Mouse (Mus musculus) thymus, adult 2 months (tissue): ENCODE data around the gene Ccdc173. TPM values are rescaled to one million over a fixed set of nuclear protein-coding genes. Genes with fewer than 3 reads are reported as not detected.

Experiments used
- DNase-seq: peaks from one replicate; pipeline ENCODE4 v3.0.0; 2021
- H3K27ac ChIP-seq: fragments of 200-500 bp; 2 replicates; pipeline ENCODE4 v1.5.1; 2012; ENCODE audit warnings: low read length, control low read depth; ENCODE audit not compliant: control insufficient read depth, insufficient read depth
- H3K27me3 ChIP-seq: fragments of 200-500 bp; 2 replicates; pipeline ENCODE4 v1.6.1; 2012; ENCODE audit warnings: mild to moderate bottlenecking, low read length, moderate library complexity, mixed read lengths; ENCODE audit not compliant: control insufficient read depth, insufficient read depth
- H3K36me3 ChIP-seq: fragments of 200-500 bp; 2 replicates; pipeline ENCODE4 v1.6.1; 2012; ENCODE audit warnings: mild to moderate bottlenecking, low read length, moderate library complexity; ENCODE audit not compliant: control insufficient read depth, insufficient read depth
- H3K4me1 ChIP-seq: fragments of 200-500 bp; replicated peaks from 2 replicates; pipeline ENCODE4 v1.6.1; 2012; ENCODE audit warnings: low read length; ENCODE audit not compliant: control insufficient read depth, insufficient read depth
- H3K4me3 ChIP-seq: fragments of 200-500 bp; 2 replicates; pipeline ENCODE4 v1.5.1; 2012; ENCODE audit warnings: mild to moderate bottlenecking, low read length, control low read depth, moderate library complexity; ENCODE audit not compliant: control insufficient read depth, insufficient read depth
- CTCF ChIP-seq: fragments of 200-500 bp; IDR thresholded peaks from 2 replicates; pipeline ENCODE4 v1.5.1; 2012; ENCODE audit warnings: mild to moderate bottlenecking, control low read depth, low read length, moderate library complexity, borderline replicate concordance; ENCODE audit not compliant: control insufficient read depth, poor library complexity, insufficient read depth; ENCODE audit errors: extremely low read depth
- POLR2A ChIP-seq: fragments of 200-500 bp; IDR thresholded peaks from 2 replicates; pipeline ENCODE4 v1.6.1; 2012; ENCODE audit warnings: mild to moderate bottlenecking, low read length, control low read depth, moderate library complexity; ENCODE audit not compliant: control insufficient read depth, poor library complexity, insufficient read depth; ENCODE audit errors: extremely low read depth
- WGBS: fragments of 180-500 bp; shearing (Covaris S2); methylation state at CpG from one replicate; pipeline ENCODE4 v1.1.7; 2018; 5-methylcytosine and 5-hydroxymethylcytosine counted together
- polyA plus RNA-seq: library from polyadenylated mRNA; depleted of rRNA; stranded (reverse); fragments of >200 nt; gene quantifications from 2 replicates; pipeline ENCODE4 v1.2.3, GENCODE M21; 2012

Ccdc173 gene
- polyA plus RNA-seq, 1 experiment, result 0.43 TPM

DNA sequence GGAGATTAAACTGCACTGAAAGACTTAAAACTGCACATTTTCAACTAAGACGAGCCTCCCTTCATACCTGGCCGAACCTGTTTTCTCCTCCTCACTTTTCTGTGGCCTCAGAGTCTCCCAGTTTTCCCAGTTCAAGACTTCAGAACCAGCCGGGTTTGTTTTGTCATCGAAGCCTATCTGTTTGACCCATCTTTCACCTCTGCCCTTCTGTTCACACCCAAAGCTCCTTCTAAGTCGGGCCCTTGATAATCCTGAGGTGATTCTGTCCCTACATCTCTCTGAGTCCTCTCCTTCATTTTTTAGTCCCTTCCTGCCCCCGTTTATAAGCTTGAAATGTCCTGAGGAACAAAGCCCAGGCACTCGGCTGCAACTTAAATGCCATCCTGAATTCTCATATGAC lies 38.7 kb upstream of the Ccdc173 start:
- no peak for DNase-seq
- H3K27me3 ChIP-seq, result no peaks in the 10 kb centered on the region
- peaks cover 3% of the 10 kb centered on the region; the same call in 1 of the 2 replicates for H3K4me1 ChIP-seq
- no peak overlapping the region for H3K4me3 ChIP-seq
- 90% methylated on average over 7 of the region's 7 CpGs for WGBS
- TF ChIP-seq CTCF, result no peak
- no peak for TF ChIP-seq POLR2A
- H3K36me3 ChIP-seq, result no peaks in the 10 kb centered on the region
- no peak overlapping the region for H3K27ac ChIP-seq

DNA sequence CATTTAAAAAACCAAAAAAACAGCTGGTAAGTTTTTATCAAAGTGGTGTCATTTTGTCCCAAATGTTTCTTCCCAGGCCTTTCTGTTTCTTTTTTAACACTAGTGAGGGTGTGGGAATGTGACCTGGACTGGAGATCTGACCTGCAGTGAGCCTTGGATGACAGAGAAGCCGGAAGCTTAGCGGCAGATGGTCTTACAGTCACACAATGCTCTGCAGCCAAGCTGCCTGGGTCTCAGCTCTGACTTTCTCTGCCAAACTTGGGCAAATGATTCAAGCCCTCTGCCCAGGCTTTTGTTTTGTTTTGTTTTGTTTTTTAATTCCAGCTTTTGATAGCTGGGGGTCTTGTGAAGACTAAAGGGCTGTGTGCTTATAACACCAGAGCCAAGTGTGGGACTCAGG lies 37.0 kb upstream of the Ccdc173 start:
- Histone ChIP-seq H3K27ac (no peak overlapping the region), H3K27me3 (no peaks in the 10 kb centered on the region), H3K4me3 (no peak overlapping the region), H3K36me3 (no peaks in the 10 kb centered on the region), H3K4me1 (peaks cover 9% of the 10 kb centered on the region; the same call in 1 of the 2 replicates)
- no peak for TF ChIP-seq POLR2A
- TF ChIP-seq CTCF, result no peak
- DNase-seq, result no peak
- WGBS, result 92% methylated on average over 2 of the region's 2 CpGs

DNA sequence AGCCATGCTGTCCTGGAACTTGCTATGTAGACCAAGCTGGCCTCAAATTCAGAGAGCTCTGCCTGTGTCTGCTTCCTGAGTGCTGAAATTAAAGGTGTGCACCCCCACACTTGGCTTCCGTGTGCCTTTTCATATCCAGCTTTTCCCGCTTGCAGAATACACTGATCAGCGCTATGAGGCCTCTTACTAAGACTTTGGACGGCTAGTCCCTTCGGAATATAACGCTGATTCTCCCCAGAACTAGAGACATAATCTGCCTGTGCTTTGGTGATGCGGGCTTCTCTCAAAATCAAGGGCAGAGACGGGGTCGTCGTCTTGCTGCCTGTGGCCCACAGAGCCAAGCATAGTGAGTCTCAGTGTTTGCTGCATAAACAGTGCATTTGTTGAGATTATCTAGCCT lies 36.5 kb upstream of the Ccdc173 start:
- no peak for TF ChIP-seq CTCF
- TF ChIP-seq POLR2A, result no peak
- Histone ChIP-seq H3K4me3 (no peak overlapping the region), H3K36me3 (no peaks in the 10 kb centered on the region), H3K27me3 (no peaks in the 10 kb centered on the region), H3K27ac (no peak overlapping the region), H3K4me1 (peaks cover 9% of the 10 kb centered on the region; the same call in 1 of the 2 replicates)
- no peak for DNase-seq
- 98% methylated on average over 10 of the region's 10 CpGs for WGBS

DNA sequence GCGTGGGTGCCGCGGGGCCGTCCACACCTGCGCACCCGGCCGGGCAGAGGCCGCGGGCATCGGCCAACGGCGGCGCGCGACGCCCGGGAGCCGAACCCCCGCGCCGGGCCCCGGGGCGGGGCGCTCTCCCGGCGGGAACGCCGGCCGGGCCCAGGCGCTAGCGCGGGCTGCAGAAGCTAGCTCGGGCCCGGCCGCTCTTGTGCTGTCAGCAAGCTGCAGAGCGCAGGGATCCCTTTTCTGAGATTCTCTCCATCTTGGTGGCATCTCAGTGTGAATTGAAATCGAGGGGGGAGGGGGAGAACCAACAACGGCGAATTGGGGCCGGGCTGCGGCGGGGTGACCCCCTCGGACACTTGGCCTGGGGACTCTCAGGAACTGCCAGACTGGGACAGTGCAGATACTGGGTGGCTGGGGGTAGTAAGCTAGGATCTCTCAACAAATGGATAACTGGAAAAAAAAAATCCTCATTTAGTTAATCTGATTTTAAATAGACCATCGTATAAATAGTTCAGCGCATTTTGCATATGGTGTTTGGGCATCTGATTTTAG lies 33.8 kb upstream of the Ccdc173 start:
- 6% methylated on average over 45 of the region's 45 CpGs for WGBS
- DNase-seq, result peak; percentile 11
- H3K36me3 ChIP-seq, result no peaks in the 10 kb centered on the region
- H3K27ac ChIP-seq, result no peak overlapping the region
- peak overlapping the region; percentile 63 for H3K4me3 ChIP-seq
- no peak for TF ChIP-seq POLR2A
- TF ChIP-seq CTCF, result no peak
- H3K27me3 ChIP-seq, result no peaks in the 10 kb centered on the region
- H3K4me1 ChIP-seq, result peaks cover 9% of the 10 kb centered on the region; the same call in 1 of the 2 replicates

DNA sequence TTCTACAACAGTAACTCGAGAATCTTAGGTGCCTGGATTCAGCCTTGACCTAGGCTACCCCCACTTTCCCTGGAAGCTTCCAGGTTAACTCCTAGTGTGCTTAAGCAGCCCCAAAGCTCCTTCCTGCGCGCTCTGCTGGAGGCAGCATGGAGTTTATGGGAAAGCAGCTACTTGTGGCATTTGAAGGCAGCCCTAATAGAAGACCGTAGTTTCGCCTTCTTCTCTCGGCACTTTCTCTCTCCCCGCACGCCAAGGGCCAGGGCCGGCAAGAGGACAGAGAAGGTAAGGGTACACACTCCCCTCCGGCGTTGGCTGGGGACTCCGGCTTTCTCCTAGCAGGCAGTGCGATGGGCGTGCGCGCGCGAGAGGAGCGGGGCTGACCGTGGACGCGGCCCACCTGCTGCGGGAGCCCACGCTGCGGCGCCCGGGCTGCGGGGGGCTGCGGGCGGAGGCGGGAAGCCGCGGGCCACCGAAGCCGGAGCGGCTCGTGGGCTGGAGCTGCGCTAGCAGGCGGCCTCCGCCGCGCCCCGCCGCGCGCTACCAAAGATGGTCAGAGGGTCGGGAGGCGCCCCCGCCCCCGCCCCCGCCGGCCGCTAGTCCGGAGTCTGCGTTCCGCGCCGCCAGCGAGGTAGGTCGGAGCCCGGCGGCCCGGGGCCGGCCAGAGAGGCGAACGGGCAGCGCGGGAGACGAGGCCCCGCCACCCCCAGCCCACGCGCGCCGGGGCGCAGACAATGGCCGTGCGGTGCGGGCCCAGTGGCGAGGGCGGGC lies 33.2 kb upstream of the Ccdc173 start:
- no peaks in the 10 kb centered on the region for H3K27me3 ChIP-seq
- H3K4me1 ChIP-seq, result peaks cover 9% of the 10 kb centered on the region; the same call in 1 of the 2 replicates
- H3K36me3 ChIP-seq, result no peaks in the 10 kb centered on the region
- peak overlapping the region; percentile 63 for H3K4me3 ChIP-seq
- TF ChIP-seq POLR2A (0 out of 2 replicates have a peak, but pooled peaks have one; percentile 13), CTCF (no peak)
- WGBS, result under 1% methylated on average over 74 of the region's 80 CpGs
- H3K27ac ChIP-seq, result no peak overlapping the region
- peak; percentile 19 for DNase-seq

DNA sequence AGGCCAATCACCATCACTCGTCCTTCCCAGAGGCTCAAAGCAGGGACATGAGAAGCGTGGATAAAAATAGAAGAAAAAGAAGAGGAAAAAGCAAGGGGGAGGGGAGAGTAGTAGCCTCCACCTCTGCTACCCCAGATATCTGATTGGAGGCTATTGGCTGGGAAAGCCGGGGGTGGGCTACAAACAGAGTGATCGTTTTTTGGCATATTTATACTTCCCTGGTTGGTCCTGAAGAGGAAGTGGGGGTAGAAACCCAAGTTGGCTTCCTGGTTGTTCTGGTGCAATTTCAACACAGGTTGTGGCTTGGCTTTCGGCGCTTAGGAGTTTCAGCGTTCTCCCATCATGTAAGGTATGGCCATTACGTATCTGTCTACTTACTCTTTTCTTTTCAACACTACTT lies 32.3 kb upstream of the Ccdc173 start, which contains the start of gene Klhl23:
Gene Klhl23, plus strand, starts transcription at position 234 of the 400 bp plus-strand sequence.
- peak within 1 kb of the TSS; percentile 63 for H3K4me3 ChIP-seq
- no peaks in the 10 kb centered on the region for H3K36me3 ChIP-seq
- WGBS, result 12% methylated on average over 8 of the region's 8 CpGs
- peak; percentile 8 for DNase-seq
- no peaks in the 10 kb centered on the region for H3K27me3 ChIP-seq
- TF ChIP-seq POLR2A (no peak), CTCF (no peak)
- H3K4me1 ChIP-seq, result peaks cover 9% of the 10 kb centered on the region; the same call in 1 of the 2 replicates
- no peak within 1 kb of the TSS for H3K27ac ChIP-seq
